Mouse (Mus musculus) liver, adult 2 months (tissue): ENCODE measurements around the gene Ppp4r3a. TPM values are rescaled to one million over a fixed set of nuclear protein-coding genes. Genes with fewer than 3 reads are reported as not detected.

Source experiments
- DNase-seq: peaks from one replicate; pipeline ENCODE4 v3.0.0-alpha.2; 2011; ENCODE audit warnings: low read depth, low spot score; ENCODE audit errors: extremely low read depth
- H3K27ac ChIP-seq: fragments of 200-500 bp; replicated peaks from 2 replicates; pipeline ENCODE4 v1.5.1; 2012; ENCODE audit warnings: low read depth, mild to moderate bottlenecking, control low read depth, inconsistent platforms, low read length; ENCODE audit not compliant: insufficient read depth
- H3K27me3 ChIP-seq: fragments of 200-500 bp; 2 replicates; pipeline ENCODE4 v1.6.1; 2012; ENCODE audit warnings: mild to moderate bottlenecking, moderate library complexity, low read length, inconsistent platforms; ENCODE audit not compliant: control insufficient read depth, insufficient read depth
- H3K36me3 ChIP-seq: fragments of 200-500 bp; 2 replicates; pipeline ENCODE4 v1.6.1; 2012; ENCODE audit warnings: low read length, inconsistent platforms; ENCODE audit not compliant: control insufficient read depth, insufficient read depth
- H3K4me1 ChIP-seq: fragments of 200-500 bp; 2 replicates; pipeline ENCODE4 v1.6.1; 2011; ENCODE audit warnings: low read length; ENCODE audit not compliant: control insufficient read depth, insufficient read depth
- H3K4me3 ChIP-seq: fragments of 200-500 bp; 2 replicates; pipeline ENCODE4 v1.5.1; 2011; ENCODE audit warnings: low read depth, mild to moderate bottlenecking, control low read depth, low read length, moderate library complexity; ENCODE audit not compliant: insufficient read depth
- H3K79me2 ChIP-seq: fragments of 200-500 bp; 2 replicates; pipeline ENCODE4 v1.6.1; 2012; ENCODE audit warnings: inconsistent platforms, mild to moderate bottlenecking, low read length, moderate library complexity; ENCODE audit not compliant: control insufficient read depth, insufficient read depth
- H3K9ac ChIP-seq: fragments of 200-500 bp; 2 replicates; pipeline ENCODE4 v1.6.1; 2012; ENCODE audit warnings: low read depth, mild to moderate bottlenecking, control low read depth, inconsistent platforms, low read length
- CTCF ChIP-seq: fragments of 200-500 bp; IDR thresholded peaks from 2 replicates; pipeline ENCODE4 v1.5.1; 2011; ENCODE audit warnings: low read depth, low read length, control low read depth
- POLR2A ChIP-seq: fragments of 200-500 bp; IDR thresholded peaks from 2 replicates; pipeline ENCODE4 v1.6.1; 2011; ENCODE audit warnings: low read length, control low read depth; ENCODE audit not compliant: insufficient read depth; ENCODE audit errors: extremely low read depth
- WGBS: fragments of 180-500 bp; shearing (Covaris S2); methylation state at CpG from one replicate; pipeline ENCODE4 v1.1.7; 2018; 5-methylcytosine and 5-hydroxymethylcytosine counted together
- polyA plus RNA-seq: library from polyadenylated mRNA; depleted of rRNA; stranded (reverse); fragments of >200 nt; gene quantifications from 2 replicates; pipeline ENCODE4 v1.2.3, GENCODE M21; 2012
- total RNA-seq: library from RNA; depleted of rRNA; stranded (reverse); fragments of >200 nt; gene quantifications from 2 replicates; pipeline ENCODE4 v1.2.3, GENCODE M21; 2014

The Ppp4r3a gene
- total and polyA plus RNA-seq, 2 experiments = 12.2 to 41.9 TPM

- Histone ChIP-seq H3K4me3 (no peak overlapping the region), H3K36me3 (no peaks in the 10 kb centered on the region), H3K27ac (no peak overlapping the region), H3K79me2 (no peaks in the 10 kb centered on the region), H3K4me1 (no peaks in the 10 kb centered on the region; the same call in 1 of the 2 replicates), H3K9ac (no peak overlapping the region), H3K27me3 (no peaks in the 10 kb centered on the region)
- WGBS = 77% methylated on average over 11 of the region's 11 CpGs
- no peak for DNase-seq
- TF ChIP-seq CTCF = no peak
- TF ChIP-seq POLR2A = no peak
These were observed 60.4 kb downstream of the Ppp4r3a start for GRCm38 (mm10) chr12:101023143-101023542.

DNA sequence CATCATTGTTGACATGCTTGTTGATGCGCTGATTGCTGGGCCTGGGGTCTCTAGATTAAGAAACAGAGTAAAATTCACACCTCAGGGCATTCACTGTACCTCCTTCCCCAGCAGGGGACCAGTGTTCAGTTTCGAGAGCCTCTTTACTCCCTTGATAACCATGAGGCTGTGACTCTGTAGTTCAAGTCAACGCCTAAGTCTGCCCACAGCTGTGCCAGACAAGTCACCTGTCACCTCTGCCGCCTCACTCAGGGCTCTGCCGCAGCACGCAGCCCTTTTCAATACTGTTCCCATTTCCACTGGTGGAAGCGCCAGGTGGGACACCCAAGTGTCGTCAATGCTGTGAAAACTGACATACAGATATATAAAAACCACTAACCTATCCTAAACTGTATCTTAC is 61.1 kb downstream of the Ppp4r3a start:
- Histone ChIP-seq H3K36me3 (no peaks in the 10 kb centered on the region), H3K79me2 (no peaks in the 10 kb centered on the region), H3K27me3 (no peaks in the 10 kb centered on the region), H3K4me1 (no peaks in the 10 kb centered on the region; the same call in 1 of the 2 replicates), H3K27ac (no peak overlapping the region), H3K4me3 (no peak overlapping the region), H3K9ac (no peak overlapping the region)
- TF ChIP-seq POLR2A (no peak), CTCF (no peak)
- WGBS = 97% methylated on average over 8 of the region's 8 CpGs
- no peak for DNase-seq

DNA sequence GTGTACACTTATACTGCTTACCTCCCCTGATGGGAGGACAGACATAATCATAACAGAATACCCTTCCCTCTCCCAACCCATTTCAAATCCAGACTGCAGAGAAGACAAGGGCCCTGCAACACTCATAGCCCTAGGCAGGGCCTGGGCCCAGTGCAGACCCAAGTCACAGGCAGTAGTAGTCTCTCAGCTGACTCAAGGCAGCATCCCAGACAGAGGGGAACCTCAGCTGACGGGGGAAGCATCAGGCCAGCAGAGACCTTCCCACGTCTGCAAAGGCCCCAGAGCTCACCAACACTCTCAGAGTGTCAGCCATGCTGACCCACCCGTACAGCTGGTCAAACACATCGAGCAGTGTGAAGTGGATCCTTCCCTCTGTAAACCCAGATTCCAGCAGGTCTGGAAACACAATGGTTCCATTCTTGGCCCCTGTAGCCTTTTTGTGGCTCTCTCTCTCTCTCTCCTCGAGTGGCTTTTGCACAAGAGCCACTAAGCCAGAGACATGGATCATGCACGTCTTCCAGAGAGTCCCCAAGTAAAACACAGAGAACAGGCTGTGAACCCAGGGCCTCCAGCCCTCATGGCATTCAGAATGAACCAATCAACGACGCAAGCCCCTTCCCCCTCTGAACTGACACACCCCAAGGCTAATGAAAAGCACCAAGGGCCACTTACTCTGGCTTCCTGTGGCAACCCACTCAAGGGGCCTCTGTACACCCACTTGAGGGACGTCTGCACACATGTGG is 61.8 kb downstream of the Ppp4r3a start:
- Histone ChIP-seq H3K4me1 (no peaks in the 10 kb centered on the region; the same call in 1 of the 2 replicates), H3K27me3 (no peaks in the 10 kb centered on the region), H3K4me3 (no peak overlapping the region), H3K9ac (no peak overlapping the region), H3K27ac (no peak overlapping the region), H3K36me3 (no peaks in the 10 kb centered on the region), H3K79me2 (no peaks in the 10 kb centered on the region)
- DNase-seq = no peak
- no peak for TF ChIP-seq CTCF
- TF ChIP-seq POLR2A = no peak
- WGBS = 88% methylated on average over 9 of the region's 9 CpGs

GRCm38 (mm10) chr12:101020210-101021015 is 63.1 kb downstream of the Ppp4r3a start:
- H3K9ac ChIP-seq = no peak overlapping the region
- H3K27me3 ChIP-seq = no peaks in the 10 kb centered on the region
- H3K79me2 ChIP-seq = no peaks in the 10 kb centered on the region
- H3K27ac ChIP-seq = no peak overlapping the region
- no peak overlapping the region for H3K4me3 ChIP-seq
- H3K4me1 ChIP-seq = no peaks in the 10 kb centered on the region; the same call in 1 of the 2 replicates
- TF ChIP-seq CTCF = no peak
- no peak for TF ChIP-seq POLR2A
- H3K36me3 ChIP-seq = no peaks in the 10 kb centered on the region
- DNase-seq = no peak
- 89% methylated on average over 15 of the region's 15 CpGs for WGBS

DNA sequence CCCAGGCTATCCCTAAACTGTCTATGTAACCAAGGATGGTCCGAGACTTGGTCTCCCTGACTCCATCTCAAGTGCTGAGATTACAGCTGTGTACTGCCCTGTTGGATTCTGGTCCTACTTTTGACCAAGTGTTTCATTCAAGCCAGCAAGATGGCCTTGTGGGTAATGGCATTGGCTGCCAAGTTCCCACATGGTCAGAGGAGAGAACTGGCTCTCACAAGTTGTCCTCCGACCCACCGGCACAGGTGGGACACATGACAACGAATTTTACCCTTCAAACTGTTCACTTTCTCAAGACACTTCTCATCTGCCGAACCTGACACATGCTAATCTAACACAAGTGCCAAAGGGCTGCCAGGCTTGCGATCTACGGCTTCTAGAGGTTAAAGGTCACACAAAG is 64.1 kb downstream of the Ppp4r3a start:
- Histone ChIP-seq H3K4me3 (no peak overlapping the region), H3K27ac (no peak overlapping the region), H3K4me1 (no peaks in the 10 kb centered on the region; the same call in 1 of the 2 replicates), H3K9ac (no peak overlapping the region), H3K79me2 (no peaks in the 10 kb centered on the region), H3K27me3 (no peaks in the 10 kb centered on the region), H3K36me3 (no peaks in the 10 kb centered on the region)
- no peak for DNase-seq
- WGBS = 91% methylated on average over 7 of the region's 7 CpGs
- TF ChIP-seq POLR2A (no peak), CTCF (no peak)
